Mouse (Mus musculus): ENCODE results near the gene Zfp787. TPM values are rescaled to one million over a fixed set of nuclear protein-coding genes. Genes with fewer than 3 reads are reported as not detected.

Gene Zfp787
- total and polyA plus RNA-seq, 3 experiments = 22.7 to 28.8 TPM; not detected in 1

GRCm38 (mm10) chr7:6172674-6173244 lies 17.0 kb upstream of the Zfp787 start:
- no peaks in the 10 kb centered on the region for H3K27me3 ChIP-seq (ENCODE audit: control insufficient read depth in 1 of 2, insufficient read depth in 2 of 2, low read length in 2 of 2)
- peak; percentile 51 for DNase-seq (ENCODE audit: low read depth, low spot score)
- peaks cover 0 to 19% of the 10 kb centered on the region in 2 experiments; a peak in 2 of 4 replicates for H3K36me3 ChIP-seq (ENCODE audit: control insufficient read depth in 1 of 2, insufficient read depth in 2 of 2, low read length in 2 of 2)
- H3K27ac ChIP-seq (ENCODE audit: control insufficient read depth, low read depth, low read length) = peak overlapping the region; percentile 57
- no peaks in the 10 kb centered on the region for H3K9me3 ChIP-seq (replicated peaks; ENCODE audit: insufficient read depth, low read length)
- peak overlapping the region; percentile 77 for H3K9ac ChIP-seq (ENCODE audit: control insufficient read depth, low read depth, low read length, poor library complexity, severe bottlenecking)
- H3K4me1 ChIP-seq (ENCODE audit: control insufficient read depth in 1 of 2, insufficient read depth in 2 of 2, low read length in 2 of 2) = peaks cover 2 to 16% of the 10 kb centered on the region in 2 experiments; a peak in 3 of 4 replicates
- peaks cover 8% of the 10 kb centered on the region for H3K79me2 ChIP-seq (ENCODE audit: control insufficient read depth, insufficient read depth, low read length, poor library complexity)
- H3K4me3 ChIP-seq (ENCODE audit: control insufficient read depth in 1 of 2, insufficient read depth in 1 of 2, low read depth in 2 of 2, low read length in 2 of 2) = peak overlapping the region; percentile 74 to 83
- TF ChIP-seq RAD21 (IDR thresholded peaks at IDR 0.05; ENCODE audit: low read depth, low read length) (no peak), HCFC1 (IDR thresholded peaks at IDR 0.05; ENCODE audit: low read depth, low read length) (no peak), USF1 (IDR thresholded peaks at IDR 0.05; ENCODE audit: low read depth, low read length) (0 out of 2 replicates have a peak, but pooled peaks have one; percentile 15), BHLHE40 (IDR thresholded peaks at IDR 0.05; ENCODE audit: borderline replicate concordance, low read depth, low read length) (peak; percentile 43; the same call in 1 of the 2 replicates), MAX (IDR thresholded peaks at IDR 0.05; ENCODE audit: low read length) (no peak), RCOR1 (IDR thresholded peaks at IDR 0.05; ENCODE audit: low read depth, low read length) (no peak), SIN3A (IDR thresholded peaks at IDR 0.05; ENCODE audit: low read length) (0 out of 2 replicates have a peak, but pooled peaks have one; percentile 19), GATA1 (IDR thresholded peaks at IDR 0.05; ENCODE audit: low read depth, low read length) (no peak), TBP (IDR thresholded peaks at IDR 0.05; ENCODE audit: low read depth, low read length) (no peak), KAT2A (conservative IDR thresholded peaks at IDR 0.05; ENCODE audit: low read depth, low read length) (no peak), USF2 (IDR thresholded peaks at IDR 0.05; ENCODE audit: borderline replicate concordance in 1 of 2, insufficient read depth in 1 of 2, low read depth in 1 of 2, low read length in 2 of 2) (no peak), MYB (IDR thresholded peaks at IDR 0.05; ENCODE audit: low read depth, low read length) (no peak), ZKSCAN1 (IDR thresholded peaks at IDR 0.05; ENCODE audit: low read depth, low read length) (no peak), ETS1 (IDR thresholded peaks at IDR 0.05; ENCODE audit: low read depth, low read length) (no peak), ZMIZ1 (IDR thresholded peaks at IDR 0.05; ENCODE audit: low read depth, low read length) (no peak), ELF1 (IDR thresholded peaks at IDR 0.05; ENCODE audit: low read depth, low read length) (no peak), CTCF (IDR thresholded peaks at IDR 0.05 in 2 of 3, conservative IDR thresholded peaks at IDR 0.05 in 1 of 3; ENCODE audit: control insufficient read depth in 1 of 3, insufficient read depth in 1 of 3, low read depth in 2 of 3, low read length in 3 of 3, poor library complexity in 1 of 3, severe bottlenecking in 1 of 3) (no peak), MXI1 (IDR thresholded peaks at IDR 0.05; ENCODE audit: low read depth, low read length) (no peak; the same call in 1 of the 2 replicates)

- Histone ChIP-seq H3K9ac (ENCODE audit: control insufficient read depth, low read depth, low read length, poor library complexity, severe bottlenecking) (peak within 1 kb of the TSS; percentile 77), H3K9me3 (replicated peaks; ENCODE audit: insufficient read depth, low read length) (no peaks in the 10 kb centered on the region), H3K27ac (ENCODE audit: control insufficient read depth, low read depth, low read length) (peak within 1 kb of the TSS; percentile 86), H3K27me3 (ENCODE audit: control insufficient read depth in 1 of 2, insufficient read depth in 2 of 2, low read length in 2 of 2) (no peaks in the 10 kb centered on the region), H3K79me2 (ENCODE audit: control insufficient read depth, insufficient read depth, low read length, poor library complexity) (peaks cover 8% of the 10 kb centered on the region), H3K4me1 (ENCODE audit: control insufficient read depth in 1 of 2, insufficient read depth in 2 of 2, low read length in 2 of 2) (peaks cover 2 to 16% of the 10 kb centered on the region in 2 experiments; a peak in 3 of 4 replicates), H3K4me3 (ENCODE audit: control insufficient read depth in 1 of 2, insufficient read depth in 1 of 2, low read depth in 2 of 2, low read length in 2 of 2) (peak within 1 kb of the TSS; percentile 74 to 83), H3K36me3 (ENCODE audit: control insufficient read depth in 1 of 2, insufficient read depth in 2 of 2, low read length in 2 of 2) (peaks cover 0 to 19% of the 10 kb centered on the region in 2 experiments; a peak in 2 of 4 replicates)
- DNase-seq (ENCODE audit: low read depth, low spot score) = peak; percentile 98
- peak; percentile 10 to 52; a peak in 1 of 4 replicates for TF ChIP-seq POLR2A (IDR thresholded peaks at IDR 0.05; ENCODE audit: control insufficient read depth in 1 of 2, insufficient read depth in 1 of 2, low read depth in 1 of 2, low read length in 2 of 2, poor library complexity in 1 of 2)
- peak; percentile 87 for TF ChIP-seq KAT2A (conservative IDR thresholded peaks at IDR 0.05; ENCODE audit: low read depth, low read length)
- peak; percentile 72 for TF ChIP-seq ELF1 (IDR thresholded peaks at IDR 0.05; ENCODE audit: low read depth, low read length)
- TF ChIP-seq SIN3A (IDR thresholded peaks at IDR 0.05; ENCODE audit: low read length) = peak; percentile 86; the same call in 1 of the 2 replicates
- no peak for TF ChIP-seq ZNF384 (IDR thresholded peaks at IDR 0.05; ENCODE audit: low read depth, low read length)
- no peak for TF ChIP-seq TAL1 (IDR thresholded peaks at IDR 0.05; ENCODE audit: low read length)
- no peak for TF ChIP-seq MEF2A (IDR thresholded peaks at IDR 0.05; ENCODE audit: extremely low read depth, insufficient replicate concordance, low read depth, low read length, poor library complexity, severe bottlenecking)
- 0 out of 2 replicates have a peak, but pooled peaks have one; percentile 25 for TF ChIP-seq TBP (IDR thresholded peaks at IDR 0.05; ENCODE audit: low read depth, low read length)
- TF ChIP-seq EP300 (IDR thresholded peaks at IDR 0.05; ENCODE audit: low read depth in 1 of 2, low read length in 2 of 2) = no peak; a peak in 1 of 4 replicates
- TF ChIP-seq MAZ (IDR thresholded peaks at IDR 0.05; ENCODE audit: low read depth, low read length) = peak; percentile 47
- peak; percentile 69 for TF ChIP-seq CHD2 (IDR thresholded peaks at IDR 0.05; ENCODE audit: low read length)
- no peak for TF ChIP-seq CTCF (IDR thresholded peaks at IDR 0.05 in 2 of 3, conservative IDR thresholded peaks at IDR 0.05 in 1 of 3; ENCODE audit: control insufficient read depth in 1 of 3, insufficient read depth in 1 of 3, low read depth in 2 of 3, low read length in 3 of 3, poor library complexity in 1 of 3, severe bottlenecking in 1 of 3)
- peak; percentile 87 for TF ChIP-seq NRF1 (IDR thresholded peaks at IDR 0.05; ENCODE audit: insufficient read depth, low read depth, low read length, poor library complexity, severe bottlenecking)
- TF ChIP-seq ETS1 (IDR thresholded peaks at IDR 0.05; ENCODE audit: low read depth, low read length) = 0 out of 2 replicates have a peak, but pooled peaks have one; percentile 29
- TF ChIP-seq E2F4 (IDR thresholded peaks at IDR 0.05; ENCODE audit: borderline replicate concordance, low read depth, low read length) = no peak
- TF ChIP-seq HCFC1 (IDR thresholded peaks at IDR 0.05; ENCODE audit: low read depth, low read length) = peak; percentile 95
These were observed 16.3 kb upstream of the Zfp787 start, which contains the start of gene Zfp444 for GRCm38 (mm10) chr7:6172006-6172649. Zfp444 (plus strand) TSS chr7:6172226.

Data from MEL (cell line).